Mouse (Mus musculus): ENCODE data around the gene Prepl. TPM values are rescaled to one million over a fixed set of nuclear protein-coding genes. Genes with fewer than 3 reads are reported as not detected.

Prepl gene
- total RNA-seq, 2 experiments from 2014 or later, result 43.4 to 44.8 TPM

DNA sequence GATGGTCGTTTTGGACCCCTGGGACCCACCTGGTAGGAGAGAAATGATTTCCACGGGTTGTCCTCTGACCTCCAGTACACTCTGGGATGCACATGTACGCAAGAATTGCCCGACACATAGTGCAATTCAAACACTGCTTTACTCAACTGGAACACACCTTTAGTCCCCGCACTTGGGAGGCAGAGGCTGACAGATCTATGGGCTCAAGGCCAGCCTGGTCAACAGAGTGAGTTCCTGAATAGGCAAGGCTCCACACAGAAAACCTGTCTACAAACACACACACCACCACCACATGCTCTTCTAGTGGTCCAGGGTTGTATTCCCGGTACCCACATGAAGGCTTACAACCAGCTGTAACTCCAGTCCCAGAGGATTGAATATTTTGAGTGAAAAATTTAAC, 64.9 kb downstream of the Prepl start:
- DNase-seq (ENCODE audit: low spot score in 2 of 2), result no peak

- DNase-seq (ENCODE audit: low spot score in 2 of 2), result no peak
Measured at GRCm38 (mm10) chr17:85024237-85024636, 65.8 kb downstream of the Prepl start.

GRCm38 (mm10) chr17:85023247-85024167, 66.5 kb downstream of the Prepl start:
- DNase-seq (ENCODE audit: low spot score in 2 of 2), result peak in 1 of 2 experiments; percentile 27

DNA sequence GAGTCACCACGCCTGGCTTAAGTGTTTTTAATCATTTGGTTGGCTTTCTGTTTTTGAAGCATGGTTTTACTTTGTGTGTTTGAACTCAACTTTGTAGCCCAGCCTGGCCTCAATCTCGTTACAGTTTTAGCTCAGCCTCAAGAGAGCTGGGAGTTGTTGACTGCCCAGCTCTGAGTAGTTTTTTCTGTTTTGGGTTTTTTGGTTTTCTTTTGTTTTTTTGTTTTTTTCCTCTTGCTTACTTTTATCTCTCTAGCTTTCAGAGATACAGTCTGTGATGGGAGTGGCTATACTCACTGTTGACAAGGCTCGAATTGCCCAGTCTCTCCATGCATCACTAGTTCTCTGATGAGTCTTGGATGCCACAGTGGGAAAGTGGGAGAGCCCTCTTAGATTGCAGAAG, 69.7 kb downstream of the Prepl start:
- no peak for DNase-seq (ENCODE audit: low spot score in 2 of 2)

GRCm38 (mm10) chr17:85018794-85019193, 71.2 kb downstream of the Prepl start:
- no peak for DNase-seq (ENCODE audit: low spot score in 2 of 2)

GRCm38 (mm10) chr17:85018344-85018743, 71.7 kb downstream of the Prepl start:
- no peak for DNase-seq (ENCODE audit: low spot score in 2 of 2)

- no peak for DNase-seq (ENCODE audit: low spot score in 2 of 2)
Measured at GRCm38 (mm10) chr17:85014632-85015031, 75.4 kb downstream of the Prepl start.

GRCm38 (mm10) chr17:85013485-85013884, 76.6 kb downstream of the Prepl start:
- no peak for DNase-seq (ENCODE audit: low spot score in 2 of 2)

Other genes with a start within 250 kb of the Prepl start
- 100 to 1,000 TPM; 103 to 115 TPM for gene Ppm1b, start 133.5 kb downstream of the Prepl start, total RNA-seq (2021)
- 10 to 100 TPM in 1 of 2 experiments, under 1 TPM in 1; 0.73 to 15.0 TPM for gene Slc3a1, start 61.9 kb downstream of the Prepl start, total RNA-seq (2021)
- 1 to 10 TPM; 6.8 to 8.5 TPM for gene Camkmt, start 311 bp upstream of the Prepl start, total RNA-seq (2021)

Data from adrenal gland, postnatal 4 days (tissue).